Mouse (Mus musculus) A20 (cell line): ENCODE results near the gene Susd1.

Source experiments
- DNase-seq: peaks from one replicate; pipeline ENCODE4 v3.0.0-alpha.2; 2011; ENCODE audit warnings: low read depth, low spot score

Gene Susd1

DNA sequence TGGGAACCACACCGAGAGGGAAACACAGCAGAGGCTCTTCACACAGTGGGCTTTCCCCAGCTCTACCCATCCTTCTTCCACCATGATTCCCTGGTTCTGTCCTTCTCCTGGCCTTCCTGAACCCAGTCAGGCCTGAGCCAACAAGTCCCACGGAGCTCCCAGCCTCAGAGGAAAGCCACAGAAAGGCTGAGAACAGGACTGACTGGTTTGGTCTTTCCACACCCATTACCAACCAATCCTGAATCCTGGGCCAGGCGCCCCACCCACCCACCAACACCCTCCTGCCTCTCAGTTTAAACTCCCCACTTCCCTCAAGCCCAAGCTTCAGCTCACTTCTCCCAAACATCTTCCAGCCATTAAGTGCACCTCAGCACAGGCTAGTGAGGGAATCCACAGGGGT is 4.4 kb downstream of the Susd1 start:
- no peak for DNase-seq

DNA sequence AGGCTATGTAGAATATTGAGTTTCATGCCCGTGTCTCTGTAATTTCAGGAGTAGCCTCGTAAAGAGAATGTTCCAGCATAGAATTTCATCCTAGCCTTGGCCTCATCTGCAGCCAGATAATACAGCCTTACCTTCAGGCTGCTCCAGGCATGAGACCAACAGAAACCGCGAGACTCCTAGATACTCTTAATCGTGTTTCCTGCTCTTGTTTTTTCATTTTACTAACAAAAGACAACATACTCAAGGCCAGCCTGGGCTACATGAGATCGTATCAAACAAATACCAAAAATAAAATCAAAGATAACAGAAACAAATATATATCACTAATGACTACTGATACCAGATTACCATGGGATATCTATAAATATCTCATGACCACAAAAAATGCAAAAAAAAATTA is 9.3 kb downstream of the Susd1 start:
- DNase-seq, result no peak

DNA sequence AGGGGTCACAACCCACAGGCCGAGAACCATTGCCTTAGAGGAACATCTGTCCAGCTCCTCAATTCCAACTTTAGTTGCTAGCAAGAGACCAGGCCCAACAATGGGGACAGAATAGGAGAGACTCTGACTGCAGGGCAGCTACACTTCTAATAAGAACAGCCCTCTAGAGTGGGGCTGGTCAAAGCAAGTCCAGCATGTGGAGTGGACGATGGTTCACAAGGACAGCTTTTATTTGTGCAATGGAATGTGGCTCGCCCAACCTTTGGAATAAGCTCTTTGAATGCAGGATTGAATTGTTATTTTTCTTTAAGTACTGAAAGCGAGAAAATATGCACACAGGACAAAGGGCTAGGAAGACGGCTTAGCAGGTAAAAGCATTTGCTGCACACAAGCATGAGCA is 12.0 kb downstream of the Susd1 start:
- no peak for DNase-seq

DNA sequence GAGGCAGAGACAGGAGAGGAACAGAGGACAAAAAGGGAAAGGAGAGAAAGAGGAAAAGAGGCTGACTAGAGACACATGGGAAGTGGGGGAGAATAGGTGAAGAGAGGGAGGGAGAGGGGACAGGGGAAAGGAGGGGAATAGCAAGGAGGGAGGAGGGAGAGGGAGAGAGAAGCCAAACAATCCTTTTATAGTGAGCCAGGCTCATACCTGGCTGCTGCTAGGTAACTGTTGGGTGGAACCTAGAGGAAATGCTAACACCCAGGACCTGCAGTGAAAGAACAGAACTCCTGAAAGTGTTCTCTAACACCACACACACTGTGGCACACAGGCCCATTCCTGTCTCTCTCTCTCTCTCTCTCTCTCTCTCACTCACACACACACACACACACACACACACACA is 15.6 kb downstream of the Susd1 start:
- no peak for DNase-seq

DNA sequence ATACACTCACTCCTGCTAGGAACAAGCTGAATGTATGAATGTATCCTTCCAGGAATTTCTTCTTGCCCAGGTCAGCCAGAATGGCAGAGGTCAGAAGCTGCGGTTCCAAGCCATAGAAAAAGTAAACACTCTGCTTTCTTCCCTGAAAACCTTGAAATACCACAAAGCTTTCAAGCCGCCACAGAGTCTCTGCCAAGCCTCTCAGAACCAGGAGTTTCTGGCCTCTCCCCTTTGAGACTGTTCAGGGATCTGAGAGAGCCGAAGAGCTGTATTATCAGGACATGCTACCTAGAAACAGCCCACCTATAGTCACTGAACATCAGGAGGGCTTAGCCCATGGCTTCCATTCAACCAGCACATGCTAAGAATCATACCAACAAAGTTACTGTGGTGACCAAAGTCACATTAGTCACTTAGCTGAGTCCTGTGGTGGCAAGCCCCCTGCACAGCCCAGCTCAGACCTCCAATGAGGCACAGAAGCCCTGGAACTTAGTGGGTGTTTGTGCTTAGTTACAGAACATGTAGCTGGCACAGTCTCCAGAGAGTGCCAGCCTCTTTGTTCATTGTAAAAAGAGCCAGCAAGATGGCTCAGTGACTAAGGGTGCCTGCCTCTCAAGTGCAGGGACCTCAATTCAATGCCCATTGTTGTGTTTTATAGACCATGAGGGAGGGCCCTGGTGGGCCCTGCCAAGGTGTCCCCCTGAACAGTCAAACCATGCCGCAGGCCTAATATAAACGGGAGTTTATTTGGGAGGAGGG is 16.2 kb downstream of the Susd1 start:
- DNase-seq, result no peak

DNA sequence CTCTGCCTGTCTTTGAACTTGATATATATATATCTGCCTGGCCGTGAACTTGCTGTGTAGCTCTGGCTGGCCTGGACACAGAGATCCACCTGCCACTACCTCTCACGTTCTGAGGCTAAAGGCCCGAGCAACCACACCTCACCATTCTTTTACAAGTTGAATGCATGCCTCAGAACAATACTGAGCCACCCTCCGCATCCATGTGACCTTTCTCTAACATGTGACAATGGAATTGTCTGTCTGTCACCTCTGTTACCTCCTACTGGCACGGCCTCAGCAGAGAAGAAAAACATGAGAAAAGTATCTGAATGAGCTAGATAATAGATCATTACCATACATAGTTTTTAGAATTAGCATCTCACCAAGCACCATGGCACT is 17.1 kb downstream of the Susd1 start:
- no peak for DNase-seq

DNA sequence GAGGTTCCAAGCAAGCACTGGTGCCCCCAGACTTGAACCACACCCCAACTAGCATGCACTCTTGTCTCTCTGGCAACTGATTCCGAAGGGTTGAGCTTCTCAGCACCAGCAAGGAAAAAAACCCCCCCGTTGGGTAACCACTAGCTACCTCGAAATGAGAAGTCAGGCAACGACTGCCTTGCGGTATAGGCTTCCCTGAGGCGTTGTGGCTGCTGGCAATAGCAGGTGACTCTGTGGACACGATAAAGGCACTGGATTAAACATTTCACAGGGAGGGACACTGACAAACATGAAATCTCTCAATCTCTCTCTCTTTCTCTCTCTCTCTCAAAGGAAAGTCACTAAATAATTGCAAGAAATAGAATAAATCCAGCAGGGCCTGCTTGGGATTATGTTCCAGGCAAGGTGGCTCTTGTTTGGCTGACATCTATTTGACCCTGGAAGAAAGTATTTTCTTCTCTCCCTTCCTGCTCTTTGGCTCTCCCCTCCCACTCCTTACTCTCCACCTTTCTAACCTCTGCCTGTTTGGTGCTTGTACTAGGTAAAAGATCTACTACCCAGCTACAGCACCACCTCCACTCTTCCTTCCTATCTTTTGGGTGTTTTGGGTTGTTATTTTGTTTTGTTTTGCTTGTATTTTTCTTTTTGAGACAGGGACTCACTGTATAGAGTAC is 17.6 kb downstream of the Susd1 start:
- DNase-seq, result no peak

DNA sequence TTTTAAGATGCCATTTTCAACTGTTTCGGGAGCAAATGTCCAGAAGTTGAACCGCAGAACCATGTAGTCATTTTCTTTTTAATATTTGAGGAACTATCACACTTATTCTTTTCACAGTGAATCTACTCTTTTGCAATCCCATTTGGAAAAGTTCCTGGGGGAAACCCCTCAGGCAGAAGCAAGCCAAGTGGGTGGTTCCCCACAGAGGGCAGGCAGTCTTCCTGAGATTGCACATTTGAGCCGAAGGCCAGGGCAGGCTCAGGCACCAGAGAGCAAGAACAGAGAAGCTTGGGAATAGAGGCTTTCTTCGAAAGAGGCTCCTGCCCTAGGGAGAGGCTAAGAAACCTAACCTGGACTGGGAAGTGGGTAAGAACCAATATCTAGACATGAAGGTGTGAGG is 19.2 kb downstream of the Susd1 start:
- DNase-seq, result no peak

DNA sequence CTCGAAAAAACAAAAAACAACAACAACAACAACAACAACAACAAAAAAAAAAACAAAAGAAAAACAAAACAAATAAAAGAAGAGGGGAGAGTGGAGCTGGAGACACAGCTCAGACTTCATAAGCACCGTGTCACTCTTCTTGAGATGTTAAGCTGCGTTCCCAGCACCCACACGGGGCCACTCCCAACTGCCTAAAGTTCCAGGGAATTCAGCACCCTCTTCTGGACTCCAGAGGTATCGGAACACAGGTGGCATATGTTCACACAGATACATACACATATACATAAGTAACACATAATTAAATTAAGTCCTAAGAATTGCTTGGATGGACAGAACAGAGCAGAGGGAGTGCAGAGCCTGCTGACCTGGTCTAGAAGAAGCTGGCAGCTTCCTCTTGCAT is 25.0 kb downstream of the Susd1 start:
- DNase-seq, result no peak

DNA sequence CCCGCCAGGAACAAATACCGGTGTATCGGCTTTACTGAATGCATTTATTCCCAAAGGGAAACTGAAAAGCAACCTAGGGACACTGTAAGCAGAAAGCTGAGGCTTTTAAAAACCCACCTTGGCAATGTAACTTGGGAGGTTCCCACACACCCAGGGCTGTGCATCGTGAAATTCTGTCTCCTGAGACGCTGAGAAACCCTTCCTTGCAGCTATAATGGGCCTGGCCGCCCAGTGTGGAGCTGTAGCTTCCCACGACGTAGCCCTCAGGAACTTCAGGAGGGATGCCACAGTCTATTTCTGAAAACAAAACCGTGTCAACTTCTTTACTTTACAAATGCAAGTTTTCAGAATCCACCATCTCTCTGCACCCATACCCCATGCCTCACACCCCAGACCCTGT is 27.3 kb downstream of the Susd1 start:
- no peak for DNase-seq

DNA sequence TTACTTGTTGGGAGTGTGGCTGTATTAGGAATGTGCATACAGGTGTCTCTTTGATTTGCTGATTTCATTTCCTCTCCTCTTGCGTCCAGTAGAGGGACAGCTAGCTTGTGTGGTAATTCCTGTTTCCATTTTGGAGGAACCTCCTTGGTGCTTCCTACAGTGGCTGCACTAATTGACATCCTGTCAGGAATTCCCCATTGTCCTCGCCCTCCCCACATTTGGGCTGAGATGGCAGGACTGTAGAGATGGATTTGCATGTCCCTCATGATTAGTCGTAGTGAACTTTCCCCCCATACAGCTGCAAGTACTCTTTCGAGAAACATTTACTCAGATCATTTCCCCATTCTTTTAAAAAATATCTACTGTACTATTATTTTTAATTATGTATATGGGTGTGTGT is 30.7 kb downstream of the Susd1 start:
- DNase-seq, result peak; percentile 66

DNA sequence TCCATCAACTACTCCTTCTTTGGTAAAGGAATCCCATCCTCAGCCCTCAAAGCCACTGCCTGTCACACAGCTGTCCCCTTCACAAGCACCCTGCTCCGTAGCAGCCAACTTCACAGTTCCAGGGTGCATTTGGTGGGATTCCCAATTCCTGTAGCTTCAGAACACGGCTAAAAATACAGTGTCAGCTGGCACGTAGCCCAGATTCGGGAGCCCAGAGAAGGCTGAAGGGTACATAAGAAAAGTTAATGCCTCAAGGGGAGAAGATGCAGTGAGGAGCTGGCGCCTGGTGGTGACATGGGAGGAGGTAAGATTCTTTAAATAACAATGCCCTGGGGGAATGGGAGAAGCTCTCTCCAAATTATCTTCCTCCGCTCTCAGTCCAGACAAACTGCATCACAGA is 34.1 kb downstream of the Susd1 start:
- no peak for DNase-seq

DNA sequence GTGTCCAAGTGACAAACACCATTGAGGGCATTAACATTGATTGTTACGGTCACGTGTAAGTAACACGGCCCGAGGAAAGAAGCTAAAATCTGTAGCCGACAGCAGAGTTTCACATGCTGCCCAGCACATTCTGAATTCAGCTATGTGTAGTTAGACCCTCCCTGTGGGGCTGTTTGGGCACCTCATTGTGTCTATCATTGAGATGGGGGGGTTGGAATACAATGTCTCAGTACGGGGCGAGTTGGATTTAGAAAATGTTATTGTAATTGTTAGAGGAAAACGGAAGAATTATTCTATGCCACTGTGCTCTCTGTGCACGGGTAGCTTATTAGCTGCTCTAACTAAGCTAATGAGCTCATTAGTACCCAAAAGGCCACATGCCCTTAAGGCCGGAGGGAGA is 37.5 kb downstream of the Susd1 start:
- no peak for DNase-seq

DNA sequence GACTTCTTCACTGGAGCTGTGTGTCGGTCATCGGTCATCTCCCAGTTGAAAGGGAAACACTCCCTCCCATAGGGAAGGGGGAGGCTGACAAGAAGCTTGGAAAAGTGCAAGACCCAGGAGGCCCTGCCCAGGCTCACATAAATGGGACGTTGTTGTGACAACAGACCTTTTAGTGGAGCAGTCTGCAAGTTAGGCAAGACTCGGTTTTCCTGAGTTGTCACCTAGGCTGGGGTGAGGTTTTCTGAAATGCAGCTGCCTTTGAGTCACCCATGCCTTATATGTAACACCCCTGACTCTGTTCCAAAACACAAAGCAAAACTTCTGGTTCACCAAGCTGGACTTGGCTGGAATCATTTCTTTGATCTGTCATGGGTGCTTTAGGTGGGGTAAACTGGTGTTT is 39.1 kb downstream of the Susd1 start:
- no peak for DNase-seq

DNA sequence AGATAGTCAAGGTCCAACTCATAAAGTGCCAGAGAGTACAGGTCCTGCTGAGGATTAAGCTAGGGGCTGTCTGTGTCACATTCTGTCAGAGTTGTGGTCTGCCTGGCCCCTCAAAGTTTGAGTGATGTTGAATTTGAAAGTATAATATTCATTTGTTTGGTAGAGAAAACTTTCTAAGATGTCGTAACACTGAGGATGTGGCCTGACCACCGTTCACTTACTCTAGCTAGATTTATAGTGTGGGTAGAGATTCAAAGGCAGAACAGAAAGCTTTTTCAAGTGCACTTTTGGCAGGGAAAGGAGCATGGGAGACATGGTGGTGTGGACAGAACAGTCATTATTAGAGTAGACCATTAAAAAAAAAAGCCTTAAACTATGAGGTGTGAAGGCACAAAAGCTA is 42.9 kb downstream of the Susd1 start:
- no peak for DNase-seq

DNA sequence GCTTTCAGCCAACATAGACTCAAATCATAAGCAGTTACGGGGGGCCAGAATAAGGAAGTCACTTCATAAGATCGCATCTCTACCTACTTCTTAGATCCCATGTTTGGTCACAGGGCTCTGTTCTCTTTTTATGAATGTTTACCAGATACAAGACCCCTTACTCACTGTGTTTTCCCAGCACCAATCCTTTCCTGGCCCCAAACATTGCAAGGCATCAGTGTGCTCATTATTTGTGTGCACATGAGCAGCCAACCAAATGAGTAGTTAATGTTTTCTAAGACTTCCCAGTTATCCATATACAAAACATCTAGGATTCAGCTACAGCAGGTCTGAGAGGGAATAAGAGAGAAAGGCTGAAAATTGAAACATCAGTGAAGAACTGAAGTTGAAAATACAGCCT is 44.3 kb downstream of the Susd1 start:
- no peak for DNase-seq

DNA sequence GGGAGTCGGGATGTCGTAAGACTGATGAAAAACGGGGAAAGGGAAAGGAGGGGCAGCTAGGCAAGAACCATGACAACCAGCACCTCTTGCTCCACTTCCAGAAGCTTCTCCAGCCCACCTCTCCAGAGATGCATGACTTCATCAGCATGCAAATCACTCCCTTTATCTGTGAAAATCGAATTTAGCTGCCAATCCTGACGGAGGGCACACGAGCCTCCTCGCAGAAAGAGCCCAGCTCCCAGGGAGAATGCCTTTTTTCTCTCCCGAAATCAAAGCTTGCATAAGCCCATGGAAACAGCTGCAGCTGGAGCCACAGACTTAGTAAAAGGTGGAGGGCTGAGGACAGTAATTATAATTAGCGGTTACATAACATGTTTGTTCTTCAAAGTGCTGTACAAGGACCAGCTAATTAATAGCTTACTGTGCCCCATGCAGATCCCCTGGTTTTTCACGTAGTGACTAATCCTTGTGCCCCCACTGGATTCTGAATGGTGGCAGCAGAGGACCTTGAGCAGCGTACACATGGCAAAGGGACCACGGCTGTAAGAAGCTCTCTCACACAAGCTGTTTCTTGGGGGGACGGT is 49.9 kb downstream of the Susd1 start:
- no peak for DNase-seq

DNA sequence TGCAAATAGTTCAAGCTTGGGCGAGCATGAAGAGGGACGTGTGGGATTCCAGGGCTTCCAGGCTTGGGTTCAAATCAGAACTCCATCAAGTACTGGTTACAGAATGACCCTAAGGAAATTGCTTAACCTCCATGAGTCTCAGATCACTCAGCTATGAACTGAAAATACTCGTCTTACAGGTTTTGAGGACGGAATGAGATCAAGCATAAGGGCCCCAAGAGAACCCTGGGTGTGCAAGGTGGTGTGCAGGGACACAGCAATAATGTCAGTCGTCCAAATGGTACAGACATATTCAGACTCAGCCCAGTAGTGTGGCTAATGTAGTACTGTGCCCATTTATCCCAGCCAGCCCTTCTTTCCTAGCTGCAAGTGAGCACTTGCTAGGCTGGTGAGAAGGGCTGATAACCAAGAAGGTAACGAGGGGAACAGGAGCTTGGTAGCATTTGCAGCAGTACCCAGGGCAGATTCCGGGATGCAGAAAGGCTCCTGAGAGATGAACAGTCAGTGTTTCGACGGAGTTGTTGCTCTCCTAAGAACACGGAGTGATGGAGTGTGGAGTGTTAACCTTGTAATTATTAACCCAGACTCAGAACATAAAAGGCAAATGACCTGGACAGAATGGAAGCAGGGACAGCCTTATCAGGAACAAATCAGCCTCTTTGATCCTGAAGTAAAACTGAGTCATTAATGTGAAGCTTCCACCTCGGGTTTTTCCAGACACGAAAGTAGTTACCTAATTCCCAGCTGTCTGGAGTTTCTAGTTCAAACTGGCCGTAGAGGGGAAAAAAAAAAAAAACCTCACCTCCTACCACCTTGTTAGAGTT is 50.8 kb downstream of the Susd1 start:
- DNase-seq, result no peak

DNA sequence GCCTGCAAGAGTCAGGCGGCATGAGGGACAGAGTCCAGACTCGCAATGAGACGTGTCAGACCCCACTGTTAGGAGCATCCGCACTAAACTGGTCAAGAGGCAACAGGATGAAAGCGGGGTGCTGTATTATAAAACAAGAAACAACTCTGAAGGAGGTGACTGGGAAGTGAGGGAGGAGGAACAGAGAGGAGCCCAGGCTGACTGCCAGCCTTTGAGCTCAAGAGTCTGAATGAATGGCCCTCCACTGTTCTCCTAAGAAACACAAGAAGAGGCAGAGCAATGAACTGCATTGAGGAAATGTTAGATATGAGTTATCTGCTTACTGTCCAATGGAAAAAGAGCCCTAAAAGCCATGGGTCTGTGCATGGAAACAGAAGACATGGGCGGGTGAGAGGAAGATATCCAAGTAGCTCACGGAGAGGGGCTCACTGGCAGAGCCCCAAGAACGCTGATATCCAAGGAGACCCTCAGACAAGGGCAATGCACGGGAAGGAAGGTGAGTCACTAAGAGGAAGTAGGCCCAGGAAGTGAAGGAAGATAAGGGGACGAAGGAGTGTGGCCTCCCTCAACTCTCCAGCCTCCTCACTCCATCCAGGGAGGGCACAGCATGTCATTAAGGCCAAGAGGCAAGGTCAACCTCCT is 53.1 kb downstream of the Susd1 start:
- DNase-seq, result no peak

DNA sequence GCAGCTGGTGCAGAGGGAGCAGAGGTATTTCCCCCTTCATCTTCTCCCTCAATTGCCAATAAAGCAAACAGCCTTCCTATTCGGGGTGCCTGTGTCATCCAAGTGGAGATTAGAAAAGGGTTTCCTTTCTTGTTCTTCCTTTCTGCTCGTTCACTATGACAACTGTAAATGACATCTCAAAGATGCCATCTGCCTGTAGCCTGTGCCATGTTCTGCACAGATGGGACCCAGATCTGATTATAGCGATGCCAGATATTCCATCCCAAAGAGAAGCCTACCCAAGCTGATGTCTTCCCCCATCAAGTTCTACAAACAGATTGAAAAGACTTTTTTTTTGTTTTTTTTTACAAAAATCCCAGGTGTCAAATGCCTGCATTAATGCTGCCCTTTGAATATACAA is 54.6 kb downstream of the Susd1 start:
- no peak for DNase-seq

DNA sequence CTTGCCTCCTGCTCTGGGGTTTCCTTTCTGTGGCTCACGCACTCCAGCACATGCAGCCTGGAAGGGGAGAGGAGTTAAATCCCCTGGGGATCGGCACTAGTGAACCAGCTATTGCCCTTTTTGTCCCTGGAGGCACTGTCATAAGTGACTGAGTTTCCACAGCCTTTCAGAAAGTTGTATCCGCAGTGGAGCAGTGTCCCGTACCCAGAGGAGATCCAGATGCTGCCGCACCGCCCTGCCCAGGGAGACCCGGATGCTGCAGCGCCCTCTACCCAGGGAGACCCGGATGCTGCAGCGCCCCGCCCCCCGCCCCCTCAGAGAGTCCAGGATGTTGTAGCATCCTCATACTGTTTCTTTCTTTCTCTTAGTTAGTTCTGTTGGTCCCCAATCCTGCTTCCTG is 56.3 kb downstream of the Susd1 start:
- no peak for DNase-seq
